ENCODE assay signal across 10 mouse cellular contexts in genomic region chr15:24348975-24349560, GRCm38 (mm10).
"Had no signal": no experiment of that assay in that cellular context is flagged by ENCODE, and none has a peak within 500 bp of the region (broad histone marks: within the 10 kb centered on the region; RNA-seq: fewer than 3 reads in every experiment).

No protein-coding gene starts in this region.

- H3K27me3 ChIP-seq: limb, embryonic 15.5 days; liver, embryonic 12.5 days; midbrain, embryonic 12.5 days had no signal

- H3K9me3 ChIP-seq: limb, embryonic 15.5 days; liver, embryonic 12.5 days; midbrain, embryonic 12.5 days had no signal

- H3K36me3 ChIP-seq: limb, embryonic 15.5 days; liver, embryonic 12.5 days; midbrain, embryonic 12.5 days had no signal

- DNase-seq: kidney, adult 2 months; kidney, postnatal 25 days; lung, embryonic 14.5 days; lung, postnatal 10 days; lung, postnatal 4 days; thymus, postnatal 4 days had no signal

- H3K27ac ChIP-seq: limb, embryonic 15.5 days; liver, embryonic 12.5 days; midbrain, embryonic 12.5 days; stomach, postnatal 0 days had no signal

- H3K4me3 ChIP-seq: limb, embryonic 15.5 days; liver, embryonic 12.5 days; midbrain, embryonic 12.5 days had no signal

- ATAC-seq: liver, embryonic 12.5 days had no signal

- H3K4me1 ChIP-seq: limb, embryonic 15.5 days; liver, embryonic 12.5 days; midbrain, embryonic 12.5 days had no signal

- H3K4me2 ChIP-seq: limb, embryonic 15.5 days; liver, embryonic 12.5 days; lung, embryonic 14.5 days; midbrain, embryonic 12.5 days had no signal

- H3K9ac ChIP-seq: limb, embryonic 15.5 days; liver, embryonic 12.5 days; lung, embryonic 14.5 days; midbrain, embryonic 12.5 days had no signal
